Mouse (Mus musculus) right cerebral cortex, postnatal 14 days (tissue): ENCODE results near the gene Chad.

ENCODE experiments used
- DNase-seq: peaks from one replicate; pipeline ENCODE4 v3.0.0; 2022

Gene Chad

DNA sequence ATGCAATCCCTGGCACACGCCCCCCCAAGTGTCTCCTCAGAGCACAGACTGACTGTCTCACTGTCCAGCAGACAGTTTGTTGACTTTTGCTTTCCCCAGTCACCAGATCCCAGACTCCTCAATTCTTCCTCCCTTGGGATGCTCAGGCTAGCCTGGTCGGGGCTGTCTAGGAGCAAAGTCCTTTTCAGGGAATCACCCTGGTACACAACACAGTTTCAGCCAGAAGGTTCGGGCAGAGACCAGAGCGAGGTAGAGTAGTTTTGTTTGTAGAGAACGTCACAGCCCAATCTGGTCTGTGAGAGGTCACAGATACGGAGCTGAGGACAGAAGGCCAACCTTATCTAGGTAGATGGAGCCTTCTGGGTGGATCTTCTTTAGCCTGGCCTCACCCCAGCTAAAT is 1.7 kb downstream of the Chad start:
- DNase-seq, result no peak

DNA sequence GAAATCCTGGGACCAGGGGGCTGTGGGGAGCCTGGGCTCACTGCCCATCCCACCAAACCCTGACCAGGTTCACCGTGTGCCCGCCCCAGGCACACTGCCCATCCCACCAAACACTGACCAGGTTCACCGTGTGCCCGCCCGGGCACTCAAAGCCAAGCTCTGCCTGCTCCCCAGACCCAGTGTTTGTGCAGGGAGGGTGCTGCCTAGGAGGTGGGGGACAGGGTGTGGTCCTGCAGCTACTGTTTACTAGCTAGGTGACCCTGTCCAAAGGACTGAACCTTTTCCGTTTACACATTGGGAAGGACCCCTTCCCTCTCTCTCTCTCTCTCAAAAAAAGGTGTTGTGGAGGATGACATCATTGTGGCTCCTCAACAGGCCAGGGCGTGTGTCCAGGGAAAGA is 2.5 kb downstream of the Chad start:
- no peak for DNase-seq

DNA sequence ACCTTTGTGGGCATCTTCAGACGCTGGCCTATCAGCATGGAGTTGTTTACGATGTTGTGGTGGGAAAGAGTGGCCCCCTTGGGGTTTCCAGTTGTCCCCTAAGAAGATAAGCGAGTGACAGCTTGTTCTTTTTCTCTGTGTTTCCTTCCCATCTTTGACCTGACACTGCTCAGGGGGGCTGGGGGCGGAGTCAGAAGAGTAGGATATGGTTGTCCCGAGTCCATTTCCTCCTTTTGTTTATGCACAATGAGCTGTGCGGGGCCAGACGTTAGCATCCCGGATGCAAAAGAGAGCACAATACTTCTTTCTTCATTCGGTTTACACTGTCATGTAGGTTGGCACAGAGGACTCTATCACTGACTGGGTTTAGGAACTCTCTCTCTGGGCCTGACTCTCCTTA is 5.8 kb downstream of the Chad start:
- no peak for DNase-seq

DNA sequence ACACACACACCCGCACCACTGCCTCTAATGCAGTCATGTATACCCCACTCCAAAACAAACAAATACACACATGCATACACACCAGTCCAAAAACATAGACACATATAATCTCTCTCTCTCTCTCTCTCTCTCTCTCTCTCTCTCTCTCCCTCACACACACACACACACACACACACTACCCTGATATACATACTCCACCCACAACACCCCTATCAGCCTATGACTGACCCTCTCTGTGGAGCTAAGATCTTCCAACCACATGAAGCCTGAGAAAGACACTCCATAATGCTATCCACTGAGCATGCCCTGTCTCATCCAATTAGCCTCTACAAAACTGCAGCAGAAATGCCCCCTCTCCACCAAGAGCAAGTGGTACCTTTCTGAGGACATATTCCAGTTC is 7.0 kb downstream of the Chad start:
- DNase-seq, result no peak

DNA sequence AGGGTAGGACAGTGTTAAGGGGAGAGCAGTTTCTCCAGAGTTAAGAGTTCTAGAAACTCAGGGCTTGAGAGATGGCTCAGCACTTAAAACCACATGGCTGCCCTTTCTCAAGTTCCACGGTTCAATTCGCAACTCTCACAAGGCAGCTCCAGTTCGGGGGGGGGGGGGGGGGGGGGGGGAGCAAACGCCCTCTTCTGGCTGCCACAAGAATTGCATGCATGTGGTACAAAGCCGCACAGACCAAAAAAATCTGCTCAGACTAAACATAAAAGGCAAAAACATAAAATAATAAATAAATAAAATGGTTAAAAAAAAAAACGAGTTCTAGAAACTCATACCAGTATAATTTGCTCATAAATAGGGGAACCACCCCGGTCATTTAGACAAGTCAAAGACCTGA is 9.7 kb downstream of the Chad start:
- DNase-seq, result no peak

DNA sequence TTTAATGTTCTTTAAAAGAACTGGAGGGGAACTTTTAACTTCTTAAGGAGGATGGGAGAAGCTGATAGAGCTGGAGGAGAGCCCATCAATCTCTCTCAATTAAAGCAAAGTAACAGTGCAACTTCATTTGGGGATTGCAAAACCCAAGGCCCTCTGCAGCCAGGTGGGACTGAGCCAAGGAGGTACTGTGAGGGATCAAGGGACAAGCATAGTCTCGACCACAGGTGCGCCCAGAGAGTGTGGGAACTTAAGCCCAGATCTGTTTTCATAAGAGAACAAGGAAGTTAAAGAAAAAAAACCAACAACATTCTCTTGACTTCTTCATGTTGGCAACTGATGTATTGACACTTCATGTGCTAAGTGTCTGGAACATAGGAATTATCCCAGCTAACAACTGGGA is 10.2 kb downstream of the Chad start:
- DNase-seq, result no peak

DNA sequence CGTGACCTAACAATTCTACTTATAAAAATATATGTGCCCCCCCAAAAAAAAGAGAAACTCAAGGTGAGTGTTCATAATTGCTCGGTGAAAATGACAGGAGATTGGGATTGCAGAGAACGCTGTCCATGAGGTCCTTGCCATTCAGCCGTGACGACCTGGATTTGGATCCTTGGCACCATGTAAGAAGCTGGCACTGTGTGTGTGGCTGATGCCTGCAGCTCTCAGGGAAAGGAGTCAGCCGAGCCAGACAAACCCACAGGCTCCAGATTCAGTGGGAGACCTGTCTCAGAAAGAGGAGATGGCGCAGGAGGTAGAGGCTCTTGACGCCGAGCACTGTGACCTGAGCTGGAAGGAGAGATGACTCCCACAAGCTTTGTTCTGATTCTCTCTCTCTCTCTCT is 11.5 kb downstream of the Chad start:
- no peak for DNase-seq

DNA sequence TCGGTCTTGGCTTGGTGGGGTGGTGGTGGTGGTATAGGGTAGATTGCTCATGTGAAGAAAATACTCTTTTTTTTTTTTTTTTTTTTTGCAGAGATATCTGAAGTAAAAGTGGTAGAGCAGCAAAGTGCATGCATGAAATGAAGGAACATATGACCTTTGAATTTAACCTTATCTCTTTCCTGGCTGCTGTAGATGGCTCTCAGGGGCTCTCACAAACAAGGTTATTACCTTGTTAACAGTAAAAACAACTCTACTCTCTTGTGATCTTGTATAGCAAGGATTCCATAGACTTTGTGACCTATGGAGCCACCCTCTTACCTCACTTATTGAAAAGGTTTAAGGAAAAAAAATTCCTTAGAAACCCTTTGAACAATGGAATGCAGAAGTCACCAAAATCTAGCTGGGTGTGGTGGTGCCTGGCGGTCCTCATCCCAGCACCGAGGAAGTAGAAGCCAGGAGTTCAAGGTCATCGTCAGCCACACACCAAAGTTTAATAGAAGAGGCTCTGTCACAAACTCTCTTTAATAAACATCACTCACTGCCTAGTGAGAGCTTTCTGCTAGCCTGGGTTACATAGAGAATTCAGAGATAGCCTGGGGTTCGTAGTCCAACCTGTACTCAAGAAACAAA is 15.4 kb downstream of the Chad start:
- DNase-seq, result no peak

DNA sequence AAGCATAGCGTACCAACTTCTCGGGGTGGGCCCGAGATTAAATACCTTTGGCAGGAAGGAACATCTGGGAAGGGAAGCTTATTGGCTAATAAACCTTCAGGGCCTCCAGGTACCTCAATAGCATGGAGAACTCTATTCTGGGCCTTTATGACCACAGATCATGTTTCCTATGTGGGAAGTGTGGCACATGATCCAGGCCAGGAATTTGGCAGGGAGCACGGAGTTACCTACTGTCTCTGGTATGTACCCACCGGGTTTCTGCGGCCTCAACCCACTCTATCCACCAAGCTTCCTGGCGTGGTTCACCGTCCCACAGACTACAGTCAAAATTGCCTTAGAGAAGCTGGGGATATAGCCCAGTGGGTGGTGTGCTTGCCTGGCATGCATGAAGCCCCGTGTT is 20.2 kb downstream of the Chad start:
- no peak for DNase-seq

DNA sequence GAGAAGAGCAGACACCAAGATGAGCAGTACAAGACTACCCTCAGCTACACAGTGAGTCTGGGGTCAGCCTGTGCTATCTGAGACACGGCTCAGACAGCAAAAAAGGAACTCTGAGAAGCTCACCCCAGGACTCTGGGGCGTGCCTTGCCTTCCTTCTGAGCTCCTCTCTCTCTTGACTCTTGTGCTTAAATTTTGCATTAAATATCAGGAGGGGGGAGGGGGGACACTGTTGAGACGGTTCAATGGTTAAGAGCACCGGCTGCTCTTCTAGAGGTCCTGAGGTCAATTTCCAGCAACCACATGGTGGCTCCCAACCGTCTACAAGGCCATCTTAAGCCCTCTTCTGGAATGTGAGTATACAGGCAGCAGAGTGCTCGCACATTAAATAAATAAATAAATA is 22.7 kb downstream of the Chad start:
- no peak for DNase-seq

DNA sequence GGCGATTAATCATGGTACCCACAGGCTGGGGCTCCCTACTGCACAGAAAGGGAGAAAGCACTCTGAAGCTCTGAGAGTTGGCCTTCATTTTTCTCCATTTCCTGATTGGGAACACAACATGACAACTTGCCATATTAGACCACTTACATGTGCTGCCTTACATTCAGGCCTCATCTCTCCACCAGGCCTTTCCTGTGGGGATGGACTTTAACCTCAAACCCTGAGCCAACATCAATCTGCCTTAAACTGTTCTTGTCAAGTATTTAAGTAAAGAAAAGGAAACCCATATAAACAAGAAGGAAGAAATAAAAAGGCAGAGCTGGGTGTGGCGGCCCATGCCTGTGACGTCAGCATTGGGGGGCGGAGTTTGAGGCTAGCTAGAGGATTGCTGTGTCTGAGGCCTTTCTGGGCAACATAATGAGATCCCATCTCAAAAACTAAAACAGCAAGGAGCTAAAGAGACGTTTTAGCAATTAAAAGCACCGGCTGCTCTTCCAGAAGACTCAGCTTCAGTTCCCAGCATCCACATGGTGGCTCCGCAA is 31.5 kb downstream of the Chad start:
- DNase-seq, result no peak

DNA sequence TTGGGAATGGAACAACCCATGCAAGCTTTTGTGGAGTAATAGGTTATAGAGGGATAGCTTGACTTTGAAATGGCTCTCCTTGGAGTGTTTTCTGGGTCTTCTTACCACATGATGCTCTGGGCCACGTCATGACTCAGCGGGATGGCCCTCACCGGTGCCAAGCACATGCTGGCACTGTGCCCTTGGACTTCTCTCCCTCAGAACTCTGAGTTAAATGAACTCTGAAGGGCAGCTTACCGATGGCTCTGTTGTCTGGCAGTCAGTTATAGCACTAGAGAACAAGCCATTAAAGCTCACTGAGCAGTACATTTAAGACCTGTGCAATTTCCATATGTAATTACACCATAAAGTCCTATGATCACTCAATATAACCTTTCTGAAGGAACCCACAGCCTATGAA is 32.5 kb downstream of the Chad start:
- peak; percentile 17 for DNase-seq

DNA sequence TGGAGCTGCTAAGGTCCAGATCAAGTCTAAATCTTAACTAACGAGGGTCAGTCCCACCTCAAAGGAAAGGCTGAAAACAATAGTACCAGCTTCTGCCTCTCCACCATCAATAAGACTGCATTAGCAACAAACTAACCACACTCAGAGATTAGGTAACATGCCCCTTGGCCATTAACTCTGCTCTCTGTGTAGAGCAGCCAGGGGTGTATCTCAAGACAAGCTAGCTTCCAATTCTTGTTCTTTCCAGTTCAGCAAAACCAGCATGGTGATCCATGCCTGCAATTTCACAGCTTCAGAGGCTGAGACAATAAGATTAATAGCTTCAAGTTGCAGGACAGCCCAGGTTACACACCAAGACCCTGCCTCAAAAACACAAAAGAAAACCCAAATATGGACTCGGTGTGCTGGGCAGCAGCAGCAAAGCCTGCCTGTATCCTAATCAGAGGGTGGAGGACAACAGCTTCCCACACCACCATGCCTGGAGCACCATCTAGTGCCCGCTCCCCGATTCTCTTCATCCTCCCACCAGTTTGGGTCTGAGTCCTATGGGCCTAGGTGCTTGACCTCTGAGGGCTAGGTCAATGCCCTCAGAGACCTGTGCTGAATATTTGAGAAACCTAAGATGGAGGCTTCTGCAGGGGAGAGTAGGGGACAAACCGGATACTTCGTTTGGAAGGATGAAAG is 33.7 kb downstream of the Chad start:
- no peak for DNase-seq

DNA sequence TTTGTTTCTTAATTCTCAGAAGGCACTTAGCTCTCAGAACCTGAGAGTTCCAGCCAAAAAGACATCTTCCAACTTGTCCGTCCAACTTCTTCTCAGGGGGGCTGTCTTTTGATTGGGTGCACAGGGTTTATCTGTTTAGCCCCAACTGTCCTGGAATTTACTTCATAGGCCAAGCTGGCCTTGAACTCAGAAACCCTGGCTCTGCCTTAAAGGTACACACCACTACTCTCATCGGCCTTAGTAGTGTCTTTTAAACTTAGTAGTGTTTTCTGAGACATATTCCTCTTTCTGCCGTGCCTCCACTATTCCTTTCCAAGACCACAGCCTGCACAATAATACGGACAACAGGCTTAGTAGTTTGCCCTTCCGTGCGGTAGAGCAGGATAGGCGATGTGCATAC is 35.6 kb downstream of the Chad start:
- no peak for DNase-seq

DNA sequence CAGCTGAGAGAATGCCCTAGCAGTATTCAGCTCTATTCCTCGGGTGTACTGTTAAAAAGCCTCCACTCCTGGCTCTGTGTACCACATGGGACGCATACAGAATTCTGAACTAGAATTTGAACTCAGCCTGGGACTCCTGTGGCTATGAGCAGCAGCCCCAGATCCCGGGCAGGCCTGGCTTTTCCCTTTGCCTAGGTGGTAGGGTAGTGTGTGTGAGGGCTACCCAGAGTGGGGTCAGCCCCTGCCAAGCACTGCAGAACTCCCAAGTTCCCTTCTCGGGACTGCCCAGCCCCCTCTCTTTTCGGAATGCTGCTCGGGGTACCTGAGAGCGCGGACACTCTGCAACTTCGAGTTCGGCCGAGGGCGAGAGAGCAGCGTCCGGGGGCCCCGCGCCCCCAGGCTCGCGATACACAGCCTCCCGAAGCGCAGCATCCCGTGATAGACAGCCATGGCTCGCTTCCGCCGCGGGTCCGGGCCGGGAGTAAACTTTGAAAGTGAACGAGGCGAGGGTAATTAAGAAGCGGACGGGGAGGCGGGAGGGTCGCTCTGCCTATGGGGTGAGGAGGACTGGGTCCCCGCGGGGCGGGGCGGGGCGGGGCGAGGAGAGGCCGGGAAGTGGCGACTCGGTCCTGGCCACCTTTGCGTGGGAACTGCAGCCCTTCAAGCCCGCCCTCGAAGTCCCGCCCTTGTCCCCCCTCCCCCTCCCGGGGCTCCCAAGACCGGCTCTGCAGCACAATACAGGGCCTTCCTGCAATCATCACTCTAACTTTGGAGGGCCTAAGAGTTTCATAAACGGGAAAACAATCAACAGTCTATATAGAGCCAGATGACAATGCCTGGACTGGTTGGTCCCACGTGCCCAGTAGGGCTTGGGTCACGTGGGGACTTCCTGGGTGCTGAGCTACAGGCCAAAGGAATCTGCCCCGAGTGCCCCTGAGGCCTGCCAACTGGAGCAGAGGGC is 36.8 kb downstream of the Chad start, which contains the start of gene Acsf2:
Acsf2 (minus strand) TSS at position 551 of the 961 bp plus-strand sequence.
- DNase-seq, result peak; percentile 48

DNA sequence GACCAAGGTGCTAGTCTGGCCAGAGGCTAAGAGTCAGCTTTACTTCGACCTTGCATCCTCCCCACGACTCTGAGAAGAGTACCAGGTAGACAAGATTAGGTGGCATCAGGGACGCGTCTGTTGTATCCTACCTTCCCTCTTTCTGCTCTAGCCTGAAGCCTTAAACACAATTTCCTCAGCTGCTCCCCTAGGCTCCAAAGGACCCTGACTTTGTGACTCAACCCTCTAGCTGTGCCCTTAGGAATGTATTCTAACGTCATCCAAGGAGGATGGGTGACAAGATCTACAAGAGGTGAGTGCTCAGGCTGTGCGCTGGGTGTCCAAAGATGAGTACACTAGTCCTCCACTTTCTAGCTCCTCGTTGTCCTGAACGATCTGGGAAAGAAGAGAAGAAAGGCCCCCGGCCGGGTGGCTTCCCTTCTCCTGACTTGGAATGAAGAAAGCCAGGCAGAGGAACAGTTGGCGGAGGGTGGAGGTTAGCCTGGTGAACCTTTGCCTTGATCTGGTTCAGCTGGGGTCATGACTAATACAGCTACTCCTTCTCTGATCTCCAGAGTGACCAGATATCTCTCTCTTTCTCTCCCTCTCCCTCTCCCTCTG is 37.6 kb downstream of the Chad start:
- DNase-seq, result no peak

DNA sequence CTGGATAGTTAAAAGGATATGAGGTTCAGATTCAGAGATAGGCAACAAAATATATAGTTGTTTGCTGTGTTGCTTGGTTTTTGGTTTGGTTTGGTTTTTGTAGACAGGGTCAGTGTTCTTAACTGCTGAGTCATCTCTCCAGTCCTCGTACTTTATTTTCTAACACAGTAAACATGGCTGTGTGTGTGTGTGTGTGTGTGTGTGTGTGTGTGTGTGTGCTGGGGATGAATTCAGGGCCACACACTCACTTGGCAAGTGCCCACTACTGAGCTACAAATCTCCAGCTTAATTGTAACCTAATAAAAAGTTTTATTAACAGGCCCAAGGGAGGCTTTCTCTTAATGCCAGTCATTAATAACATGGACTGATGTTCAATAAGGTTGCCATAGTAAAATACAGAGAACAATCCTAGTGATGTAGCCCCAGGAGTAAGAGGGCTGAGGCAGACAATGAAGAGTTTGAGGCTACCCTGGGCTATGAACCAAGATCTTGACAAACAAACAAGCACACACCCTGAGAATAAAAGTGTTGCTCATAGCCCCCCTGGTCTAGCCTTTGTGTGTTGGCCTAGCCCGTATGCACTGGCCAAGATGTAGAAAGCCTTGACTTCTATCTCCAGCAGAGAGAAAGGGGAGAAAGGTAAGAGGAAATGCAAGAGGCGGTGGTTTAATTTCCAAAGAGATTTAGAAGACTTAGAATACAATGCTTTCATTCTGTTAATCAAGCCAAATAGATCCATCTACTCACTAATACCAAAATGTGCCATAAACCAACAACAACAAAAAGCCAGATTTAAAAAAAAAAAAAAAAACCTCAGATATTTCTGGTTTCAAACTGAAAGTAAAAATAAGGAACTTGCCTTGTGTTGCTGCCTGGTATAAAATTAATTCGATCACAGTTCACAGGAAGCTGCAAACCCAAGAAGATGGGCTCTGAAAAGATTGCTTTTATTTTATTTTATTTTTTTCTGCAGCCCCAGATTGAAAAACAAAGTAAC is 46.2 kb downstream of the Chad start:
- no peak for DNase-seq

DNA sequence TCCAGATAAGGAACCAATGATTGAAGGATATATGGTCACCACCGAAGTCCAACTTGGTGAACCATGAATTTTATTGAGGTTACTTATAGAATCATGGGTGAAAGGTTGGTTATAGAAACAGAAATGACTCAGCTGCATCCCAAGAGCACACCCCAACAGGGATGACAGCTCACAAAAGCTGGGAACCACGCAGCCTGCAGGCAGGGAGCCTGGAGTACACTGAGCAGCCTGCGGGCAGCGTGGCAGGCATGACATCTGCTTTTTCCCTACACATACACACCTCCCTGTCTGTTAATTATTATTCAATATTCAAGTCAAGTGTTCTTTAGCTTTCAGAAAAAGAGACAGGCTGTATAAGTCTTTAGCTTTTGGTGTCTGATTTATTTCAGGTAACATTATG is 49.8 kb downstream of the Chad start:
- no peak for DNase-seq

DNA sequence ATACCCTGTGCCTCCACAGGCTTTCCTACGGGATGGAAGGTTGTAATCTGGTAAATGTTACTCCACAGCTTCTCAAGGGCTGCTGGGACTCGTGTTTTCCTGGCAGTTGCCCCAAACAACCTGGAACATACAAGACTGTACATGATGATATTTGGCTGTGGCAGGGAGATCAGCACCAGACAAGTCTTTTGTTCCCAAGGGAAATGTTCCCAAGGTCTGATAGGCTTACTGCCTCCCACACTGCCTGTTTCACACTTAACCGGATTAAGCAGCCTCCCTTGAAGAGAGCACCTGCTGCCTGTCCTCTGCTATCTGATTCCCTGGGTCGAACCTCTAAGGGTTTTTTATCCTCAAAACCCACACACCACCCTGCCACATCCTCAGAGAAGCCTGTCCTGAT is 50.6 kb downstream of the Chad start:
- no peak for DNase-seq

DNA sequence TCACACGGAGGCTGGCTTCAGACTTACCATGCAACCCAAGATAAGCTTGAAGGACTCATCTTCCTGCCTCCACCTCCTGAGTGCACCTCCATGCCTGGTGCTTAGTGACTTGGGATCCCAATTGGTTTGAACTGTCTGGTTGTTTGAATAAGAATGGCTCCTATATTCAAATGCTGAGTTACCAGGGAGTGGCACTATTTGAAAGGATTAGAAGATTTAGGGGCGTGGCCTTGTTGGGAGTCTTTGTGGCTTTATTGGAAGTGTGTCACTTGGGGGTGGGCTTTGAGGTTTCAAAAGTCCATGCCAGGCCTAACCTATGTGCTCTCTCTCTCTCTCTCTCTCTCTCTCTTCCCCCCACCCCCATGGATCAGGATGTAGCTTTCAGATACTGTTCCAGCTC is 52.8 kb downstream of the Chad start:
- no peak for DNase-seq
